Mouse (Mus musculus): Measurements from ENCODE around the gene Tsen54. TPM values are rescaled to one million over a fixed set of nuclear protein-coding genes. Genes with fewer than 3 reads are reported as not detected.

Gene Tsen54
- total RNA-seq, 1 experiment: 63.6 TPM

- no peaks in the 10 kb centered on the region for H3K36me3 ChIP-seq (ENCODE audit: control insufficient read depth, insufficient read depth, low read length, poor library complexity, severe bottlenecking)
- no peak for DNase-seq (ENCODE audit: low read depth, low spot score)
- no peak overlapping the region for H3K4me3 ChIP-seq (ENCODE audit: insufficient read depth in 1 of 2, low read depth in 1 of 2, low read length in 2 of 2, poor library complexity in 1 of 2, severe bottlenecking in 1 of 2)
- H3K27ac ChIP-seq (ENCODE audit: insufficient read depth, low read depth, low read length, poor library complexity, severe bottlenecking): no peak overlapping the region
- in situ Hi-C loops (cut with MboI; ENCODE audit: low sequenced_read_pairs in 2 of 2, unreplicated experiment in 2 of 2): no loop called here
- H3K4me1 ChIP-seq (ENCODE audit: control insufficient read depth in 2 of 2, insufficient read depth in 2 of 2, low read length in 2 of 2, poor library complexity in 1 of 2): peaks cover 5 to 18% of the 10 kb centered on the region in 2 experiments; a peak in 3 of 4 replicates
- no peak overlapping the region for H3K9ac ChIP-seq (ENCODE audit: insufficient read depth, low read depth, low read length, poor library complexity, severe bottlenecking)
- no peak for TF ChIP-seq HCFC1 (IDR thresholded peaks at IDR 0.05; ENCODE audit: borderline replicate concordance, insufficient read depth, low read length)
- TF ChIP-seq MAFK (IDR thresholded peaks at IDR 0.05; ENCODE audit: insufficient read depth, low read depth, low read length): no peak
- TF ChIP-seq CHD2 (IDR thresholded peaks at IDR 0.05; ENCODE audit: low read depth, low read length): no peak
- TF ChIP-seq ZC3H11A (IDR thresholded peaks at IDR 0.05; ENCODE audit: borderline replicate concordance, low read depth, low read length): no peak
- TF ChIP-seq ZNF384 (IDR thresholded peaks at IDR 0.05; ENCODE audit: low read depth, low read length): no peak
- no peaks in the 10 kb centered on the region for H3K9me3 ChIP-seq (ENCODE audit: control insufficient read depth, insufficient read depth, low read depth, low read length)
Measured at GRCm38 (mm10) chr11:115776954-115777353, 37.6 kb upstream of the Tsen54 start.

- H3K9ac ChIP-seq (ENCODE audit: insufficient read depth, low read depth, low read length, poor library complexity, severe bottlenecking): no peak overlapping the region; the same call in 1 of the 2 replicates
- in situ Hi-C loops (cut with MboI; ENCODE audit: low sequenced_read_pairs in 2 of 2, unreplicated experiment in 2 of 2): no loop called here
Measured at GRCm38 (mm10) chr11:115777487-115778335, 36.8 kb upstream of the Tsen54 start.

GRCm38 (mm10) chr11:115779038-115779571 is 35.4 kb upstream of the Tsen54 start:
- no peaks in the 10 kb centered on the region for H3K36me3 ChIP-seq (ENCODE audit: control insufficient read depth, insufficient read depth, low read length, poor library complexity, severe bottlenecking)
- peaks cover 5 to 18% of the 10 kb centered on the region in 2 experiments; a peak in 3 of 4 replicates for H3K4me1 ChIP-seq (ENCODE audit: control insufficient read depth in 2 of 2, insufficient read depth in 2 of 2, low read length in 2 of 2, poor library complexity in 1 of 2)
- H3K27ac ChIP-seq (ENCODE audit: insufficient read depth, low read depth, low read length, poor library complexity, severe bottlenecking): no peak overlapping the region
- DNase-seq (ENCODE audit: low read depth, low spot score): no peak
- H3K9me3 ChIP-seq (ENCODE audit: control insufficient read depth, insufficient read depth, low read depth, low read length): no peaks in the 10 kb centered on the region
- no peak overlapping the region for H3K4me3 ChIP-seq (ENCODE audit: insufficient read depth in 1 of 2, low read depth in 1 of 2, low read length in 2 of 2, poor library complexity in 1 of 2, severe bottlenecking in 1 of 2)
- in situ Hi-C loops (cut with MboI; ENCODE audit: low sequenced_read_pairs in 2 of 2, unreplicated experiment in 2 of 2): no loop called here
- no peak for TF ChIP-seq HCFC1 (IDR thresholded peaks at IDR 0.05; ENCODE audit: borderline replicate concordance, insufficient read depth, low read length)
- no peak for TF ChIP-seq ZNF384 (IDR thresholded peaks at IDR 0.05; ENCODE audit: low read depth, low read length)
- no peak for TF ChIP-seq MAFK (IDR thresholded peaks at IDR 0.05; ENCODE audit: insufficient read depth, low read depth, low read length)
- TF ChIP-seq ZC3H11A (IDR thresholded peaks at IDR 0.05; ENCODE audit: borderline replicate concordance, low read depth, low read length): no peak
- TF ChIP-seq CHD2 (IDR thresholded peaks at IDR 0.05; ENCODE audit: low read depth, low read length): no peak
- no peak overlapping the region for H3K9ac ChIP-seq (ENCODE audit: insufficient read depth, low read depth, low read length, poor library complexity, severe bottlenecking)

More at GRCm38 (mm10) chr11:115777487-115778335, 36.8 kb upstream of the Tsen54 start:
- Histone ChIP-seq H3K4me1 (ENCODE audit: control insufficient read depth in 2 of 2, insufficient read depth in 2 of 2, low read length in 2 of 2, poor library complexity in 1 of 2) (peaks cover 5 to 18% of the 10 kb centered on the region in 2 experiments; a peak in 3 of 4 replicates), H3K27ac (ENCODE audit: insufficient read depth, low read depth, low read length, poor library complexity, severe bottlenecking) (no peak overlapping the region), H3K9me3 (ENCODE audit: control insufficient read depth, insufficient read depth, low read depth, low read length) (no peaks in the 10 kb centered on the region), H3K4me3 (ENCODE audit: insufficient read depth in 1 of 2, low read depth in 1 of 2, low read length in 2 of 2, poor library complexity in 1 of 2, severe bottlenecking in 1 of 2) (no peak overlapping the region), H3K36me3 (ENCODE audit: control insufficient read depth, insufficient read depth, low read length, poor library complexity, severe bottlenecking) (no peaks in the 10 kb centered on the region)
- TF ChIP-seq ZNF384 (IDR thresholded peaks at IDR 0.05; ENCODE audit: low read depth, low read length): no peak
- TF ChIP-seq HCFC1 (IDR thresholded peaks at IDR 0.05; ENCODE audit: borderline replicate concordance, insufficient read depth, low read length): no peak
- no peak for TF ChIP-seq ZC3H11A (IDR thresholded peaks at IDR 0.05; ENCODE audit: borderline replicate concordance, low read depth, low read length)
- no peak for TF ChIP-seq MAFK (IDR thresholded peaks at IDR 0.05; ENCODE audit: insufficient read depth, low read depth, low read length)
- TF ChIP-seq CHD2 (IDR thresholded peaks at IDR 0.05; ENCODE audit: low read depth, low read length): no peak
- no peak for DNase-seq (ENCODE audit: low read depth, low spot score)

- no peak for TF ChIP-seq ZC3H11A (IDR thresholded peaks at IDR 0.05; ENCODE audit: borderline replicate concordance, low read depth, low read length)
- TF ChIP-seq CHD2 (IDR thresholded peaks at IDR 0.05; ENCODE audit: low read depth, low read length): no peak
- no peak for TF ChIP-seq HCFC1 (IDR thresholded peaks at IDR 0.05; ENCODE audit: borderline replicate concordance, insufficient read depth, low read length)
- no peak for TF ChIP-seq ZNF384 (IDR thresholded peaks at IDR 0.05; ENCODE audit: low read depth, low read length)
- TF ChIP-seq MAFK (IDR thresholded peaks at IDR 0.05; ENCODE audit: insufficient read depth, low read depth, low read length): no peak
- Histone ChIP-seq H3K27ac (ENCODE audit: insufficient read depth, low read depth, low read length, poor library complexity, severe bottlenecking) (no peak overlapping the region), H3K9me3 (ENCODE audit: control insufficient read depth, insufficient read depth, low read depth, low read length) (no peaks in the 10 kb centered on the region), H3K36me3 (ENCODE audit: control insufficient read depth, insufficient read depth, low read length, poor library complexity, severe bottlenecking) (no peaks in the 10 kb centered on the region), H3K9ac (ENCODE audit: insufficient read depth, low read depth, low read length, poor library complexity, severe bottlenecking) (no peak overlapping the region), H3K4me3 (ENCODE audit: insufficient read depth in 1 of 2, low read depth in 1 of 2, low read length in 2 of 2, poor library complexity in 1 of 2, severe bottlenecking in 1 of 2) (no peak overlapping the region), H3K4me1 (ENCODE audit: control insufficient read depth in 2 of 2, insufficient read depth in 2 of 2, low read length in 2 of 2, poor library complexity in 1 of 2) (peaks cover 5 to 18% of the 10 kb centered on the region in 2 experiments; a peak in 3 of 4 replicates)
- DNase-seq (ENCODE audit: low read depth, low spot score): no peak
- in situ Hi-C loops (cut with MboI; ENCODE audit: low sequenced_read_pairs in 2 of 2, unreplicated experiment in 2 of 2): no loop called here
Measured at GRCm38 (mm10) chr11:115780141-115781070, 34.1 kb upstream of the Tsen54 start.

Measured in ES-E14 (cell line).